Mouse (Mus musculus) adrenal gland, adult 2 months (tissue): ENCODE measurements around the gene Sncg. TPM values are rescaled to one million over a fixed set of nuclear protein-coding genes. Genes with fewer than 3 reads are reported as not detected.
"Not testable (repeated sequence)": the region's sequence is repeated elsewhere in the genome, so short reads cannot be mapped to it uniquely, and the experiment has no call there.

Experiments
- DNase-seq: peaks from one replicate; pipeline ENCODE4 v3.0.0; 2021
- long read RNA-seq: library from polyadenylated mRNA; stranded (forward); transcript quantifications from one replicate; pipeline ENCODE4 v2.0.0, GENCODE M21; 2021
- polyA plus RNA-seq: library from polyadenylated mRNA; depleted of rRNA; stranded (reverse); fragments of >200 nt; gene quantifications from 2 replicates; pipeline ENCODE4 v1.2.3, GENCODE M21; 2012; rRNA removed
- total RNA-seq, 2 experiments: library from RNA; stranded (reverse); gene quantifications; 2 replicates each; pipeline ENCODE4 v1.2.3; 2021

Sncg gene
- total RNA-seq (10 to 100 TPM; 20.5 to 38.5 TPM), polyA plus RNA-seq (26.1 and 33.8 TPM in 2 replicates)
- long read RNA-seq, transcript Sncg-201 (5 exons, 852 nt), result major isoform, 20 of 20 reads
- long read RNA-seq, partial matches to known transcripts, result 0 of 20 reads
- long read RNA-seq, other reads (novel, unspliced or antisense), result 0 of 20 reads

- peak; percentile 36 for DNase-seq
These were observed at the start of gene Sncg for GRCm38 (mm10) chr14:34374577-34374976. Sncg (minus strand) TSS chr14:34374789.

- no peak for DNase-seq
These were observed 46.5 kb upstream of the Sncg start for GRCm38 (mm10) chr14:34421078-34421477.

GRCm38 (mm10) chr14:34417501-34417900 is 42.9 kb upstream of the Sncg start:
- DNase-seq, result no peak

- DNase-seq, result not testable (repeated sequence)
These were observed 42.4 kb upstream of the Sncg start for GRCm38 (mm10) chr14:34416946-34417345.

- DNase-seq, result no peak
These were observed 37.7 kb upstream of the Sncg start for GRCm38 (mm10) chr14:34412164-34412896.

- DNase-seq, result no peak
These were observed 36.1 kb upstream of the Sncg start for GRCm38 (mm10) chr14:34410716-34411115.

- DNase-seq, result no peak
These were observed 28.8 kb upstream of the Sncg start for GRCm38 (mm10) chr14:34403424-34403823.

- peak; percentile 61 for DNase-seq
These were observed 28.3 kb upstream of the Sncg start for GRCm38 (mm10) chr14:34402871-34403270.

GRCm38 (mm10) chr14:34401135-34401534 is 26.5 kb upstream of the Sncg start:
- DNase-seq, result peak; percentile 75

GRCm38 (mm10) chr14:34400021-34400420 is 25.4 kb upstream of the Sncg start:
- DNase-seq, result no peak

- DNase-seq, result no peak
These were observed 24.7 kb upstream of the Sncg start for GRCm38 (mm10) chr14:34399301-34399700.

- no peak for DNase-seq
These were observed 24.3 kb upstream of the Sncg start for GRCm38 (mm10) chr14:34398901-34399300.

GRCm38 (mm10) chr14:34397871-34398270 is 23.3 kb upstream of the Sncg start:
- DNase-seq, result peak; percentile 64

- no peak for DNase-seq
These were observed 18.7 kb upstream of the Sncg start for GRCm38 (mm10) chr14:34393295-34393694.

- DNase-seq, result no peak
These were observed 8.5 kb upstream of the Sncg start for GRCm38 (mm10) chr14:34382921-34383704.

GRCm38 (mm10) chr14:34378560-34379331 is 4.2 kb upstream of the Sncg start:
- peak; percentile 74 for DNase-seq

- no peak for DNase-seq
These were observed 2.5 kb upstream of the Sncg start for GRCm38 (mm10) chr14:34377121-34377520.

GRCm38 (mm10) chr14:34375941-34376340 is 1.4 kb upstream of the Sncg start:
- DNase-seq, result no peak

GRCm38 (mm10) chr14:34375415-34375904 is 871 bp upstream of the Sncg start, which contains the start of gene Mmrn2:
Mmrn2 (plus strand) TSS chr14:34375465.
- no peak for DNase-seq

- no peak for DNase-seq
These were observed 1.0 kb downstream of the Sncg start for GRCm38 (mm10) chr14:34373581-34373980.

GRCm38 (mm10) chr14:34372646-34373045 is 1.9 kb downstream of the Sncg start:
- peak; percentile 59 for DNase-seq

- no peak for DNase-seq
These were observed 2.8 kb downstream of the Sncg start for GRCm38 (mm10) chr14:34371763-34372162.
